Mouse (Mus musculus) heart, adult 2 months (tissue): ENCODE measurements at regions not wholly inside any gene's neighbourhood (a gene's known extent, or its start where the extent isn't known, plus 50 kb on each side); places are given as distances from the start of the nearest gene placed in this dataset.

Experiments used
- CTCF ChIP-seq: fragments of 200-600 bp; IDR thresholded peaks from 2 replicates; pipeline ENCODE4 v1.8.1; 2022; ENCODE audit warnings: antibody characterized with exemption, mild to moderate bottlenecking, moderate library complexity
- POLR2A ChIP-seq: fragments of 200-500 bp; IDR thresholded peaks from 2 replicates; pipeline ENCODE4 v1.6.1; 2011; ENCODE audit warnings: mild to moderate bottlenecking, low read depth, low read length, control low read depth; ENCODE audit not compliant: insufficient read depth

GRCm38 (mm10) chr15:67840671-67841070 lies 1340.0 kb upstream of the Lrrc6 start:
- no peak for TF ChIP-seq CTCF
- no peak for TF ChIP-seq POLR2A
